Mouse (Mus musculus) neural tube, embryonic 15.5 days (tissue): Measurements from ENCODE around the gene Abhd17c. TPM values are rescaled to one million over a fixed set of nuclear protein-coding genes. Genes with fewer than 3 reads are reported as not detected.

ENCODE experiments used
- ATAC-seq: fragments of 200-750 bp; cut with Nextera tagmentation; 2 replicates; pipeline ENCODE4 v1.8.0; 2017; ENCODE audit warnings: mild to moderate bottlenecking, moderate TSS enrichment, moderate library complexity; ENCODE audit not compliant: low FRiP score
- H3K27ac ChIP-seq: fragments of 300-500 bp; sonication (generic); replicated peaks from 2 replicates; pipeline ENCODE4 v1.5.1; 2015; ENCODE audit warnings: mild to moderate bottlenecking, inconsistent platforms
- H3K27me3 ChIP-seq: fragments of 300-500 bp; sonication (generic); replicated peaks from 2 replicates; pipeline ENCODE4 v1.6.1; 2015; ENCODE audit warnings: inconsistent platforms
- H3K36me3 ChIP-seq: fragments of 300-500 bp; sonication (generic); 2 replicates; pipeline ENCODE4 v1.6.1; 2015; ENCODE audit warnings: inconsistent platforms
- H3K4me1 ChIP-seq: fragments of 300-500 bp; sonication (generic); 2 replicates; pipeline ENCODE4 v1.6.1; 2015; ENCODE audit warnings: inconsistent platforms
- H3K4me2 ChIP-seq: fragments of 300-500 bp; sonication (generic); 2 replicates; pipeline ENCODE4 v1.6.1; 2015; ENCODE audit warnings: inconsistent platforms, mild to moderate bottlenecking, moderate library complexity
- H3K4me3 ChIP-seq: fragments of 300-500 bp; sonication (generic); replicated peaks from 2 replicates; pipeline ENCODE4 v1.5.1; 2015; ENCODE audit warnings: mild to moderate bottlenecking, inconsistent platforms
- H3K9ac ChIP-seq: fragments of 300-500 bp; sonication (generic); replicated peaks from 2 replicates; pipeline ENCODE4 v1.6.1; 2015; ENCODE audit warnings: mild to moderate bottlenecking, inconsistent platforms
- H3K9me3 ChIP-seq: fragments of 300-500 bp; sonication (generic); replicated peaks from 2 replicates; pipeline ENCODE4 v1.6.1; 2016; ENCODE audit warnings: inconsistent platforms
- WGBS: fragments of 180-500 bp; shearing (Covaris S2); methylation state at CpG from one replicate; pipeline ENCODE4 v1.1.7; 2015; ENCODE audit warnings: mixed read lengths; 5-methylcytosine and 5-hydroxymethylcytosine counted together
- polyA plus RNA-seq: library from polyadenylated mRNA; unstranded; fragments of >200 nt; fragmentation: Nextera tagmentation; extraction: Ambion mirVana; gene quantifications from 2 replicates; pipeline ENCODE4 v1.2.1, GENCODE M21; 2015

The Abhd17c gene
- polyA plus RNA-seq, 1 experiment from 2014 or later, result 71.7 TPM

- 0 out of 2 replicates have a peak, but pooled peaks cover 3% of the 10 kb centered on the region for H3K4me1 ChIP-seq
- no peak overlapping the region for H3K27ac ChIP-seq
- no peak for ATAC-seq
- no peak overlapping the region for H3K9ac ChIP-seq
- H3K4me3 ChIP-seq, result no peak overlapping the region
- H3K27me3 ChIP-seq, result no peaks in the 10 kb centered on the region
- H3K4me2 ChIP-seq, result no peak overlapping the region
- no peaks in the 10 kb centered on the region for H3K9me3 ChIP-seq
- H3K36me3 ChIP-seq, result no peaks in the 10 kb centered on the region
- WGBS, result 88% methylated on average over 1 of the region's 1 CpGs
Measured at GRCm38 (mm10) chr7:84171177-84171787, 19.6 kb upstream of the Abhd17c start.

- H3K4me2 ChIP-seq, result no peak overlapping the region
- no peak for ATAC-seq
- H3K27ac ChIP-seq, result no peak overlapping the region
- H3K4me1 ChIP-seq, result no peaks in the 10 kb centered on the region
- no peaks in the 10 kb centered on the region for H3K36me3 ChIP-seq
- no peak overlapping the region for H3K9ac ChIP-seq
- H3K9me3 ChIP-seq, result no peaks in the 10 kb centered on the region
- no peaks in the 10 kb centered on the region for H3K27me3 ChIP-seq
- WGBS, result 91% methylated on average over 2 of the region's 2 CpGs
- H3K4me3 ChIP-seq, result no peak overlapping the region
Measured at GRCm38 (mm10) chr7:84168355-84168754, 16.7 kb upstream of the Abhd17c start.

GRCm38 (mm10) chr7:84166721-84167419 is 15.2 kb upstream of the Abhd17c start:
- Histone ChIP-seq H3K4me3 (no peak overlapping the region), H3K9ac (no peak overlapping the region), H3K27me3 (no peaks in the 10 kb centered on the region), H3K27ac (no peak overlapping the region), H3K36me3 (no peaks in the 10 kb centered on the region), H3K9me3 (no peaks in the 10 kb centered on the region), H3K4me1 (no peaks in the 10 kb centered on the region), H3K4me2 (no peak overlapping the region)
- 81% methylated on average over 4 of the region's 4 CpGs for WGBS
- no peak for ATAC-seq

- Histone ChIP-seq H3K9me3 (no peaks in the 10 kb centered on the region), H3K36me3 (no peaks in the 10 kb centered on the region), H3K27me3 (no peaks in the 10 kb centered on the region), H3K27ac (no peak overlapping the region), H3K4me3 (no peak overlapping the region), H3K4me1 (no peaks in the 10 kb centered on the region), H3K9ac (no peak overlapping the region), H3K4me2 (no peak overlapping the region)
- WGBS, result 50% methylated on average over 1 of the region's 1 CpGs
- ATAC-seq, result no peak
Measured at GRCm38 (mm10) chr7:84166007-84166406, 14.3 kb upstream of the Abhd17c start.

GRCm38 (mm10) chr7:84165288-84165687 is 13.6 kb upstream of the Abhd17c start:
- Histone ChIP-seq H3K36me3 (no peaks in the 10 kb centered on the region), H3K9ac (no peak overlapping the region), H3K27me3 (no peaks in the 10 kb centered on the region), H3K27ac (no peak overlapping the region), H3K4me3 (no peak overlapping the region), H3K4me2 (no peak overlapping the region), H3K9me3 (no peaks in the 10 kb centered on the region), H3K4me1 (no peaks in the 10 kb centered on the region)
- ATAC-seq, result no peak
- WGBS, result 55% methylated on average over 3 of the region's 3 CpGs

GRCm38 (mm10) chr7:84164880-84165279 is 13.2 kb upstream of the Abhd17c start:
- Histone ChIP-seq H3K4me1 (no peaks in the 10 kb centered on the region), H3K4me3 (no peak overlapping the region), H3K36me3 (no peaks in the 10 kb centered on the region), H3K9ac (no peak overlapping the region), H3K9me3 (no peaks in the 10 kb centered on the region), H3K27ac (no peak overlapping the region), H3K4me2 (no peak overlapping the region), H3K27me3 (no peaks in the 10 kb centered on the region)
- WGBS, result 78% methylated on average over 4 of the region's 4 CpGs
- no peak for ATAC-seq

- H3K36me3 ChIP-seq, result no peaks in the 10 kb centered on the region
- ATAC-seq, result no peak
- no peaks in the 10 kb centered on the region for H3K27me3 ChIP-seq
- no peak overlapping the region for H3K4me3 ChIP-seq
- H3K4me1 ChIP-seq, result no peaks in the 10 kb centered on the region
- no peak overlapping the region for H3K4me2 ChIP-seq
- no peak overlapping the region for H3K9ac ChIP-seq
- H3K27ac ChIP-seq, result no peak overlapping the region
- 75% methylated on average over 2 of the region's 2 CpGs for WGBS
- no peaks in the 10 kb centered on the region for H3K9me3 ChIP-seq
Measured at GRCm38 (mm10) chr7:84164419-84164818, 12.7 kb upstream of the Abhd17c start.

GRCm38 (mm10) chr7:84163585-84163984 is 11.9 kb upstream of the Abhd17c start:
- H3K4me2 ChIP-seq, result no peak overlapping the region
- H3K4me1 ChIP-seq, result no peaks in the 10 kb centered on the region
- 78% methylated on average over 4 of the region's 4 CpGs for WGBS
- H3K27ac ChIP-seq, result no peak overlapping the region
- H3K27me3 ChIP-seq, result no peaks in the 10 kb centered on the region
- no peaks in the 10 kb centered on the region for H3K36me3 ChIP-seq
- H3K9me3 ChIP-seq, result no peaks in the 10 kb centered on the region
- H3K4me3 ChIP-seq, result no peak overlapping the region
- ATAC-seq, result no peak
- no peak overlapping the region for H3K9ac ChIP-seq

GRCm38 (mm10) chr7:84159414-84159813 is 7.7 kb upstream of the Abhd17c start:
- Histone ChIP-seq H3K4me2 (no peak overlapping the region), H3K9ac (no peak overlapping the region), H3K36me3 (no peaks in the 10 kb centered on the region), H3K27ac (no peak overlapping the region), H3K27me3 (no peaks in the 10 kb centered on the region), H3K4me3 (no peak overlapping the region), H3K9me3 (no peaks in the 10 kb centered on the region), H3K4me1 (no peaks in the 10 kb centered on the region)
- ATAC-seq, result no peak
- 90% methylated on average over 2 of the region's 2 CpGs for WGBS

GRCm38 (mm10) chr7:84153821-84154220 is 2.1 kb upstream of the Abhd17c start:
- H3K36me3 ChIP-seq, result no peaks in the 10 kb centered on the region; the same call in 1 of the 2 replicates
- H3K4me2 ChIP-seq, result no peak overlapping the region
- H3K27me3 ChIP-seq, result no peaks in the 10 kb centered on the region
- H3K4me1 ChIP-seq, result peaks cover 24% of the 10 kb centered on the region
- no peaks in the 10 kb centered on the region for H3K9me3 ChIP-seq
- no peak overlapping the region for H3K9ac ChIP-seq
- H3K27ac ChIP-seq, result no peak overlapping the region
- 94% methylated on average over 4 of the region's 4 CpGs for WGBS
- ATAC-seq, result no peak
- H3K4me3 ChIP-seq, result no peak overlapping the region

GRCm38 (mm10) chr7:84152821-84153220 is 1.1 kb upstream of the Abhd17c start:
- no peaks in the 10 kb centered on the region; the same call in 1 of the 2 replicates for H3K36me3 ChIP-seq
- peaks cover 34% of the 10 kb centered on the region for H3K4me1 ChIP-seq
- no peaks in the 10 kb centered on the region for H3K27me3 ChIP-seq
- peak overlapping the region; percentile 79 for H3K4me3 ChIP-seq
- no peak overlapping the region for H3K27ac ChIP-seq
- H3K9me3 ChIP-seq, result no peaks in the 10 kb centered on the region
- no peak for ATAC-seq
- H3K9ac ChIP-seq, result no peak overlapping the region
- H3K4me2 ChIP-seq, result peak overlapping the region; percentile 91; the same call in 1 of the 2 replicates
- WGBS, result 84% methylated on average over 4 of the region's 4 CpGs

GRCm38 (mm10) chr7:84152374-84152773 is 681 bp upstream of the Abhd17c start:
- peak; percentile 19 for ATAC-seq
- Histone ChIP-seq H3K27ac (peak overlapping the region; percentile 96; the same call in 1 of the 2 replicates), H3K36me3 (no peaks in the 10 kb centered on the region; the same call in 1 of the 2 replicates), H3K27me3 (no peaks in the 10 kb centered on the region), H3K9ac (peak overlapping the region; percentile 97), H3K4me1 (peaks cover 38% of the 10 kb centered on the region), H3K4me2 (peak overlapping the region; percentile 91), H3K4me3 (peak overlapping the region; percentile 79), H3K9me3 (no peaks in the 10 kb centered on the region)
- 43% methylated on average over 6 of the region's 6 CpGs for WGBS
